Mouse (Mus musculus): Measurements from ENCODE around the gene Eml1. TPM values are rescaled to one million over a fixed set of nuclear protein-coding genes. Genes with fewer than 3 reads are reported as not detected.

The Eml1 gene
- polyA plus RNA-seq, 1 experiment from 2014 or later, result 48.9 TPM

GRCm38 (mm10) chr12:108348151-108348550 is 22.6 kb upstream of the Eml1 start:
- Histone ChIP-seq H3K4me3 (ENCODE audit: low read depth, low read length) (no peak overlapping the region), H3K9me3 (ENCODE audit: control insufficient read depth, low read length) (no peaks in the 10 kb centered on the region), H3K36me3 (ENCODE audit: control insufficient read depth, insufficient read depth, low read length) (no peaks in the 10 kb centered on the region), H3K4me1 (ENCODE audit: control insufficient read depth, insufficient read depth, low read length) (no peaks in the 10 kb centered on the region), H3K27me3 (ENCODE audit: control insufficient read depth, insufficient read depth, low read length) (no peaks in the 10 kb centered on the region), H3K27ac (ENCODE audit: low read depth, low read length) (no peak overlapping the region), H3K9ac (replicated peaks; ENCODE audit: low read depth, low read length) (no peak overlapping the region), H3K4me2 (ENCODE audit: low read depth, low read length) (no peak overlapping the region)
- 88% methylated on average over 8 of the region's 8 CpGs for WGBS
- ATAC-seq (ENCODE audit: low read depth), result no peak

DNA sequence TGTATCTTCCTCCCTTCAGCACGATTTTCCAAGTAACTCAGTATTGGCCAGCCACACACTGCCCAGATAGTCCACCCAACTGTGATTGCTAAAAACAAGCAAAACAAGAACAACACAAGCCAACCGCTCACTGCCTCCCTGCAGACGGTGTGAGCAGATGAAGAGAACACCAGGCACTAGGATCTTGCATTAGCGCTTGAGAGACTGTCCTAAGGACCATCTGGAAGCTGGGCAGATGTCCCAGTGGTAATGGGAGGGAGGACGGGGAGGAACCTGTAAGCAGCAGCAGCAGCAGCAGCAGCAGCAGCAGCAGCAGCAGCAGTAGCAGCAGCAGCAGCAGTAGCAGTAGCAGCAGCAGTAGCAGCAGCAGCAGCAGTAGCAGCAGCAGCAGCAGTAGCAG is 21.7 kb upstream of the Eml1 start:
- no peak overlapping the region for H3K4me2 ChIP-seq (ENCODE audit: low read depth, low read length)
- H3K9me3 ChIP-seq (ENCODE audit: control insufficient read depth, low read length), result no peaks in the 10 kb centered on the region
- no peak overlapping the region for H3K4me3 ChIP-seq (ENCODE audit: low read depth, low read length)
- H3K27ac ChIP-seq (ENCODE audit: low read depth, low read length), result no peak overlapping the region
- WGBS, result 68% methylated on average over 5 of the region's 5 CpGs
- no peak overlapping the region for H3K9ac ChIP-seq (replicated peaks; ENCODE audit: low read depth, low read length)
- H3K27me3 ChIP-seq (ENCODE audit: control insufficient read depth, insufficient read depth, low read length), result peaks cover 4% of the 10 kb centered on the region; the same call in 1 of the 2 replicates
- ATAC-seq (ENCODE audit: low read depth), result no peak
- H3K36me3 ChIP-seq (ENCODE audit: control insufficient read depth, insufficient read depth, low read length), result no peaks in the 10 kb centered on the region
- no peaks in the 10 kb centered on the region for H3K4me1 ChIP-seq (ENCODE audit: control insufficient read depth, insufficient read depth, low read length)

GRCm38 (mm10) chr12:108350931-108351330 is 19.8 kb upstream of the Eml1 start:
- no peak for ATAC-seq (ENCODE audit: low read depth)
- H3K4me1 ChIP-seq (ENCODE audit: control insufficient read depth, insufficient read depth, low read length), result no peaks in the 10 kb centered on the region
- H3K4me3 ChIP-seq (ENCODE audit: low read depth, low read length), result no peak overlapping the region
- no peak overlapping the region for H3K9ac ChIP-seq (replicated peaks; ENCODE audit: low read depth, low read length)
- 85% methylated on average over 10 of the region's 10 CpGs for WGBS
- no peak overlapping the region for H3K27ac ChIP-seq (ENCODE audit: low read depth, low read length)
- H3K27me3 ChIP-seq (ENCODE audit: control insufficient read depth, insufficient read depth, low read length), result peaks cover 4% of the 10 kb centered on the region; the same call in 1 of the 2 replicates
- H3K9me3 ChIP-seq (ENCODE audit: control insufficient read depth, low read length), result no peaks in the 10 kb centered on the region
- H3K4me2 ChIP-seq (ENCODE audit: low read depth, low read length), result no peak overlapping the region
- H3K36me3 ChIP-seq (ENCODE audit: control insufficient read depth, insufficient read depth, low read length), result no peaks in the 10 kb centered on the region

- peak overlapping the region; percentile 12; the same call in 1 of the 2 replicates for H3K4me2 ChIP-seq (ENCODE audit: low read depth, low read length)
- H3K4me3 ChIP-seq (ENCODE audit: low read depth, low read length), result peak overlapping the region; percentile 2; the same call in 1 of the 2 replicates
- H3K9me3 ChIP-seq (ENCODE audit: control insufficient read depth, low read length), result no peaks in the 10 kb centered on the region
- no peak overlapping the region for H3K27ac ChIP-seq (ENCODE audit: low read depth, low read length)
- no peaks in the 10 kb centered on the region for H3K36me3 ChIP-seq (ENCODE audit: control insufficient read depth, insufficient read depth, low read length)
- no peaks in the 10 kb centered on the region for H3K4me1 ChIP-seq (ENCODE audit: control insufficient read depth, insufficient read depth, low read length)
- peak; percentile 31; the same call in 1 of the 2 replicates for ATAC-seq (ENCODE audit: low read depth)
- WGBS, result 10% methylated on average over 34 of the region's 35 CpGs
- H3K9ac ChIP-seq (replicated peaks; ENCODE audit: low read depth, low read length), result peak overlapping the region; percentile 2; the same call in 1 of the 2 replicates
- peaks cover 4% of the 10 kb centered on the region; the same call in 1 of the 2 replicates for H3K27me3 ChIP-seq (ENCODE audit: control insufficient read depth, insufficient read depth, low read length)
Observed at GRCm38 (mm10) chr12:108352371-108353136, 18.2 kb upstream of the Eml1 start.

- Histone ChIP-seq H3K9me3 (ENCODE audit: control insufficient read depth, low read length) (no peaks in the 10 kb centered on the region), H3K27me3 (ENCODE audit: control insufficient read depth, insufficient read depth, low read length) (peaks cover 4% of the 10 kb centered on the region; the same call in 1 of the 2 replicates), H3K4me3 (ENCODE audit: low read depth, low read length) (no peak overlapping the region), H3K4me2 (ENCODE audit: low read depth, low read length) (no peak overlapping the region), H3K27ac (ENCODE audit: low read depth, low read length) (no peak overlapping the region), H3K36me3 (ENCODE audit: control insufficient read depth, insufficient read depth, low read length) (no peaks in the 10 kb centered on the region), H3K4me1 (ENCODE audit: control insufficient read depth, insufficient read depth, low read length) (no peaks in the 10 kb centered on the region), H3K9ac (replicated peaks; ENCODE audit: low read depth, low read length) (no peak overlapping the region)
- 71% methylated on average over 2 of the region's 2 CpGs for WGBS
- no peak for ATAC-seq (ENCODE audit: low read depth)
Observed at GRCm38 (mm10) chr12:108354284-108354683, 16.5 kb upstream of the Eml1 start.

GRCm38 (mm10) chr12:108355271-108355670 is 15.5 kb upstream of the Eml1 start:
- Histone ChIP-seq H3K4me2 (ENCODE audit: low read depth, low read length) (no peak overlapping the region), H3K27me3 (ENCODE audit: control insufficient read depth, insufficient read depth, low read length) (peaks cover 4% of the 10 kb centered on the region; the same call in 1 of the 2 replicates), H3K27ac (ENCODE audit: low read depth, low read length) (no peak overlapping the region), H3K9me3 (ENCODE audit: control insufficient read depth, low read length) (no peaks in the 10 kb centered on the region), H3K9ac (replicated peaks; ENCODE audit: low read depth, low read length) (no peak overlapping the region), H3K4me1 (ENCODE audit: control insufficient read depth, insufficient read depth, low read length) (no peaks in the 10 kb centered on the region), H3K36me3 (ENCODE audit: control insufficient read depth, insufficient read depth, low read length) (no peaks in the 10 kb centered on the region), H3K4me3 (ENCODE audit: low read depth, low read length) (no peak overlapping the region)
- ATAC-seq (ENCODE audit: low read depth), result no peak
- 95% methylated on average over 1 of the region's 1 CpGs for WGBS

DNA sequence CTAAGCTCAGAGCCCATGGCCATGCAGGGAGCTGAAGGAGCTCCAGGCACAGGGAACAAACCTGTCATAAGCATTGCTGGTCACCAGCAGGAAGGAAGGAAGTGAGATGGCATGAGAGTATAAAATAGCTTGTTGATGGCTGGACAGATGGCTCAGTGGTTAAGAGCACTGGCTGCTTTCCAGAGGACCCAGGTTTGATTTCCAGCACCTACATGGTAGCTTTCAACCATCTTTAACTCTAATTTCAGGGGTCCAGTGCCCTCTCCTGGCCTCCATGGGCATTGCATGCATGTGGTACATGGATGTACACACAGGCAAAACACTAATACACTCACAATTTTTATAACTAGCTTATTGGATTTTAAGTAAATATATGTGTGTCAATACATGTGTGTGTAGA is 14.8 kb upstream of the Eml1 start:
- ATAC-seq (ENCODE audit: low read depth), result no peak
- Histone ChIP-seq H3K4me2 (ENCODE audit: low read depth, low read length) (no peak overlapping the region), H3K36me3 (ENCODE audit: control insufficient read depth, insufficient read depth, low read length) (no peaks in the 10 kb centered on the region), H3K9ac (replicated peaks; ENCODE audit: low read depth, low read length) (no peak overlapping the region), H3K27me3 (ENCODE audit: control insufficient read depth, insufficient read depth, low read length) (peaks cover 4% of the 10 kb centered on the region; the same call in 1 of the 2 replicates), H3K4me1 (ENCODE audit: control insufficient read depth, insufficient read depth, low read length) (no peaks in the 10 kb centered on the region), H3K9me3 (ENCODE audit: control insufficient read depth, low read length) (no peaks in the 10 kb centered on the region), H3K27ac (ENCODE audit: low read depth, low read length) (no peak overlapping the region), H3K4me3 (ENCODE audit: low read depth, low read length) (no peak overlapping the region)

- Histone ChIP-seq H3K36me3 (ENCODE audit: control insufficient read depth, insufficient read depth, low read length) (no peaks in the 10 kb centered on the region), H3K9me3 (ENCODE audit: control insufficient read depth, low read length) (no peaks in the 10 kb centered on the region), H3K4me1 (ENCODE audit: control insufficient read depth, insufficient read depth, low read length) (0 out of 2 replicates have a peak, but pooled peaks cover 4% of the 10 kb centered on the region), H3K4me3 (ENCODE audit: low read depth, low read length) (no peak overlapping the region), H3K27ac (ENCODE audit: low read depth, low read length) (no peak overlapping the region), H3K27me3 (ENCODE audit: control insufficient read depth, insufficient read depth, low read length) (no peaks in the 10 kb centered on the region), H3K4me2 (ENCODE audit: low read depth, low read length) (no peak overlapping the region), H3K9ac (replicated peaks; ENCODE audit: low read depth, low read length) (no peak overlapping the region)
- peak; percentile 85 for ATAC-seq (ENCODE audit: low read depth)
- 4% methylated on average over 5 of the region's 5 CpGs for WGBS
Observed at GRCm38 (mm10) chr12:108363796-108364195, 7.0 kb upstream of the Eml1 start.

DNA sequence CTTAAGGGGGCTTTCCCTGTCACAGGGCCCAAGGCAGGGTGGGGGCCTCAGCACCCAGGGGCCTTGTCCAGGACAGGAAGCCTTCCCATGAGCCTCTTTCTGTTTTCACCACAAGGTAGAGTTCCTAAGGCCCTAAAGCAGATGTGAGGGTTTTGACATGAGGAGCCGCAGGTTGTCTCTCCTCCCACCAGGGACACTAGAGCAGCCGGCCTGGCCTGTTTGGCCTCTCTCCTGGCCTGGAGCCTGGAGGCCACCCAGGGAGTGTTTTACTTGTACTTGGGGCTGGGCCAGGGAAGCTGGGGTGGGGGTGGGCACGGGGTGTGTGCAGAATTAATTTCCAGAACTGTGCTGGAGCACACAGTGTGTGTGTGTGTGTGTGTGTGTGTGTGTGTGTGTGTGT is 5.4 kb upstream of the Eml1 start:
- H3K36me3 ChIP-seq (ENCODE audit: control insufficient read depth, insufficient read depth, low read length), result no peaks in the 10 kb centered on the region
- H3K9ac ChIP-seq (replicated peaks; ENCODE audit: low read depth, low read length), result no peak overlapping the region
- H3K27me3 ChIP-seq (ENCODE audit: control insufficient read depth, insufficient read depth, low read length), result no peaks in the 10 kb centered on the region
- 24% methylated on average over 3 of the region's 3 CpGs for WGBS
- H3K4me1 ChIP-seq (ENCODE audit: control insufficient read depth, insufficient read depth, low read length), result 0 out of 2 replicates have a peak, but pooled peaks cover 4% of the 10 kb centered on the region
- no peaks in the 10 kb centered on the region for H3K9me3 ChIP-seq (ENCODE audit: control insufficient read depth, low read length)
- no peak overlapping the region for H3K27ac ChIP-seq (ENCODE audit: low read depth, low read length)
- H3K4me2 ChIP-seq (ENCODE audit: low read depth, low read length), result no peak overlapping the region
- H3K4me3 ChIP-seq (ENCODE audit: low read depth, low read length), result no peak overlapping the region
- ATAC-seq (ENCODE audit: low read depth), result peak; percentile 36; the same call in 1 of the 2 replicates
